ENCODE assay signal across 7 mouse cellular contexts in the genomic region with DNA sequence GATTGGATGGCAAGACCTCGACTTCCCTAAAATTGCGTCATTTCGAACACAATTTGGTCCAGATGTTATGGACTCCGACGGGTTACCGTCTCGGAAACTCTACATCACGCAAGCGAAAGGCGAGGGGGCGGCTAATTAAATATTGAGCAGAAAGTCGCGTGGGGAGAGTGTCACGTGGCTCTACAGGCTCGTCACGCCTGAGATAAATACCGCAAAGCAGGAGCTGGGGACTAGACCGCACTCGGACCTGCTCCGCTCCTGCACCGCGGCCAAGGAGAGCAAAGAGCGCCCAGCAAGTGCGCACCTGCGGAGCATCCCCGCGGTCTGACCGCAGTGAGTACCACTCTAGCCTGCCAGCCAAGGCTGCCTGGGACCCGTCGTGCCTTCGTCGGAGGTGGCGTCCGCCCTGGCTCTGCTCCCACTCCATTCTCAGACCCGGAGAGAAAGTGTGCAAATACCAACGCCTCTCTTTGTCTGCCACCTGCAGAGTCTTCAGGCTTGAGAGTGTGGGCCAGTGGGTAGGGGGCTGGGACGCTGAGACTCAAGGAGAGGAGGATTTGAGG. TPM values are rescaled to one million over a fixed set of nuclear protein-coding genes. Genes with fewer than 3 reads are reported as not detected.
DNase-seq lines count a peak whose midpoint lies in the region; ATAC-seq lines count a peak whose summit lies in the region.

A gene (plus strand): TSS at position 51 of the 563 bp plus-strand sequence.

- no peaks in the 10 kb centered on the region for H3K9me3 ChIP-seq in liver, embryonic 11.5 days (ENCODE audit: control insufficient read depth, low read length)
- H3K9me3 ChIP-seq in embryonic facial prominence, embryonic 13.5 days: no peaks in the 10 kb centered on the region
- no peaks in the 10 kb centered on the region for H3K9me3 ChIP-seq in hindbrain, embryonic 15.5 days
- H3K9me3 ChIP-seq in midbrain, embryonic 13.5 days: no peaks in the 10 kb centered on the region

- no peak within 1 kb of the TSS for H3K9ac ChIP-seq in liver, embryonic 11.5 days (ENCODE audit: low read depth, low read length)
- peak within 1 kb of the TSS; percentile 17; the same call in 1 of the 2 replicates for H3K9ac ChIP-seq in embryonic facial prominence, embryonic 13.5 days
- peak within 1 kb of the TSS; percentile 28 for H3K9ac ChIP-seq in hindbrain, embryonic 15.5 days
- peak within 1 kb of the TSS; percentile 58 for H3K9ac ChIP-seq in midbrain, embryonic 13.5 days (replicated peaks)

- WGBS in liver, embryonic 11.5 days: 1% methylated on average over 37 of the region's 37 CpGs
- under 1% methylated on average over 37 of the region's 37 CpGs for WGBS in embryonic facial prominence, embryonic 13.5 days
- 2% methylated on average over 37 of the region's 37 CpGs for WGBS in hindbrain, embryonic 15.5 days
- 1% methylated on average over 37 of the region's 37 CpGs for WGBS in midbrain, embryonic 13.5 days

- H3K4me2 ChIP-seq in liver, embryonic 11.5 days: peak within 1 kb of the TSS; percentile 42
- H3K4me2 ChIP-seq in embryonic facial prominence, embryonic 13.5 days: peak within 1 kb of the TSS; percentile 69
- peak within 1 kb of the TSS; percentile 86 for H3K4me2 ChIP-seq in hindbrain, embryonic 15.5 days
- peak within 1 kb of the TSS; percentile 72 for H3K4me2 ChIP-seq in midbrain, embryonic 13.5 days (replicated peaks)

- ATAC-seq in liver, embryonic 11.5 days (replicated peaks; ENCODE audit: low FRiP score): no peak
- peak; percentile 74; the same call in 1 of the 2 replicates for ATAC-seq in embryonic facial prominence, embryonic 13.5 days (ENCODE audit: insufficient number of reproducible peaks, insufficient read depth, low FRiP score, low TSS enrichment, low read depth)
- ATAC-seq in hindbrain, embryonic 15.5 days (ENCODE audit: low FRiP score, low read depth): peak; percentile 78
- peak; percentile 87 for ATAC-seq in midbrain, embryonic 13.5 days

- no peak for DNase-seq in liver, embryonic 11.5 days (ENCODE audit: low spot score)
- no peak for DNase-seq in liver
- no peak for DNase-seq in T-cell, adult 2 months (ENCODE audit: low spot score)
- DNase-seq in urinary bladder, postnatal 14 days (ENCODE audit: low spot score): no peak

- peaks cover 40% of the 10 kb centered on the region for H3K27me3 ChIP-seq in liver, embryonic 11.5 days (replicated peaks; ENCODE audit: control insufficient read depth, insufficient read depth, low read length)
- H3K27me3 ChIP-seq in embryonic facial prominence, embryonic 13.5 days: peaks cover 40% of the 10 kb centered on the region
- peaks cover 35% of the 10 kb centered on the region for H3K27me3 ChIP-seq in hindbrain, embryonic 15.5 days
- H3K27me3 ChIP-seq in midbrain, embryonic 13.5 days: peaks cover 34% of the 10 kb centered on the region

- H3K4me1 ChIP-seq in liver, embryonic 11.5 days (replicated peaks; ENCODE audit: control insufficient read depth, insufficient read depth, low read length): no peaks in the 10 kb centered on the region
- H3K4me1 ChIP-seq in embryonic facial prominence, embryonic 13.5 days: peaks cover 28% of the 10 kb centered on the region
- peaks cover 25% of the 10 kb centered on the region for H3K4me1 ChIP-seq in hindbrain, embryonic 15.5 days (replicated peaks)
- H3K4me1 ChIP-seq in midbrain, embryonic 13.5 days (replicated peaks): peaks cover 32% of the 10 kb centered on the region

- H3K27ac ChIP-seq in liver, embryonic 11.5 days (ENCODE audit: low read depth, low read length): no peak within 1 kb of the TSS
- H3K27ac ChIP-seq in embryonic facial prominence, embryonic 13.5 days: no peak within 1 kb of the TSS
- H3K27ac ChIP-seq in hindbrain, embryonic 15.5 days (replicated peaks): no peak within 1 kb of the TSS
- H3K27ac ChIP-seq in midbrain, embryonic 13.5 days: no peak within 1 kb of the TSS

- no peaks in the 10 kb centered on the region for H3K36me3 ChIP-seq in liver, embryonic 11.5 days (ENCODE audit: control insufficient read depth, insufficient read depth, low read length)
- H3K36me3 ChIP-seq in embryonic facial prominence, embryonic 13.5 days: no peaks in the 10 kb centered on the region
- H3K36me3 ChIP-seq in hindbrain, embryonic 15.5 days: no peaks in the 10 kb centered on the region
- H3K36me3 ChIP-seq in midbrain, embryonic 13.5 days: no peaks in the 10 kb centered on the region

- peak within 1 kb of the TSS; percentile 8; the same call in 1 of the 2 replicates for H3K4me3 ChIP-seq in liver, embryonic 11.5 days (ENCODE audit: low read depth, low read length)
- H3K4me3 ChIP-seq in embryonic facial prominence, embryonic 13.5 days: peak within 1 kb of the TSS; percentile 40
- H3K4me3 ChIP-seq in hindbrain, embryonic 15.5 days: peak within 1 kb of the TSS; percentile 51
- H3K4me3 ChIP-seq in midbrain, embryonic 13.5 days (replicated peaks): peak within 1 kb of the TSS; percentile 50

RNA-seq across cellular contexts. Expression of the gene that starts here (rescaled TPM):
- polyA plus RNA-seq in liver, embryonic 11.5 days (2014; fragmentation: Nextera tagmentation; extraction: Ambion mirVana): 0.32 TPM in 1 of 2 replicates, not detected in the other
- polyA plus RNA-seq in embryonic facial prominence, embryonic 13.5 days (2015; fragmentation: Nextera tagmentation; extraction: Ambion mirVana): 17.8 and 18.3 TPM in 2 replicates
- polyA plus RNA-seq in hindbrain, embryonic 15.5 days (2015; fragmentation: Nextera tagmentation; extraction: Ambion mirVana): 134 and 150 TPM in 2 replicates
- 34.9 and 40.0 TPM in 2 replicates for polyA plus RNA-seq in midbrain, embryonic 13.5 days (2015; fragmentation: Nextera tagmentation; extraction: Ambion mirVana)

Comparison
In these comparisons a context has a peak if more than half of its experiments do, and no peak if none do; other contexts are left out.
1. RNA of the gene that starts here (polyA plus RNA-seq): 134 to 150 TPM in hindbrain, embryonic 15.5 days, 34.9 to 40.0 TPM in midbrain, embryonic 13.5 days and 17.8 to 18.3 TPM in embryonic facial prominence, embryonic 13.5 days; 0.32 TPM in liver, embryonic 11.5 days; every median in the first group is over 10 times any median in the second.
2. Peak in every context shown above with its lines, with median percentiles within 50 percentile points of each other: H3K4me2 ChIP-seq and H3K4me3 ChIP-seq.